Mouse (Mus musculus): Measurements from ENCODE around the gene Tbcel. TPM values are rescaled to one million over a fixed set of nuclear protein-coding genes. Genes with fewer than 3 reads are reported as not detected.

Tbcel gene
- total RNA-seq, 2 experiments from 2014 or later, result 23.1 to 23.9 TPM

DNA sequence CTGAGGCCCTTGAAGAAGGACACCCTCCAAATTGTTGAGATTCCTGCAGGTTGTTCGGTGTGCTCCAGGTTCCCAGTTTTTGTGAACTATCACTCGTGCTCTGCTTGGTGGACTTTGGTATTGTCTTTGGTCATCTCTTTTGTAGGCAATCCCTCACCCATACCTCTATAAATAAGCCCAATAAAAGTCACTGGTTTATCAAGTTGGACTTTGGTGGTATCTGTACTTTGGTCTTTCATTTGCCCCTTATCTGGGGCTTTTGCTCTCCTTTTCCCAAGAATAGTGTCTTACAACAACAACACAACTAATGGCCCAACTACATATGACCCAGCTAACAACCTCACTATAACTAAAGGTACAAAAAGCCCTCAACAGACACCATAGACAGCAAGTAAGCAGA, 66.4 kb downstream of the Tbcel start:
- no peak for DNase-seq

GRCm38 (mm10) chr9:42439446-42439845, 68.2 kb downstream of the Tbcel start:
- DNase-seq, result no peak

- no peak for DNase-seq
Measured at GRCm38 (mm10) chr9:42432155-42432554, 75.5 kb downstream of the Tbcel start.

DNA sequence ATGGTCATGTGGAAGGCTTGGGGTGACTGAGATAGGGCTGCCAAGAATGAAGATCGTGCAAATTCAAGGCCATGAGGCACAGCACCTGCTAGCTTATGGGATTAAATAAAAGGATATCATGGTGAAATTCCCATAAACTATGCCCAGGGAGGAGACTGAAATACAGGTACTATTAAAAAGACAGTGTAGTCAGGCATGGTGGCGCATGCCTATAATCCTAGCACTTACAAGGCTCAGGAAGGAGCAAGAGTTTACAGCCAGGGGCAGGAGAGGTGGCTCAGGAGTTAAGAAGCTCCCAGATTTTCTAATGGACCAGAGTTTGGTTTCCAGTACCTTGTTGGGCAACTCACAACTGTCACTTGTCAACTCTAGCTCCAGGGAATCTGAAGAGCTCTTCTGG, 76.0 kb downstream of the Tbcel start:
- no peak for DNase-seq

- DNase-seq, result no peak
Measured at GRCm38 (mm10) chr9:42428060-42428924, 79.3 kb downstream of the Tbcel start.

GRCm38 (mm10) chr9:42426661-42427358, 80.8 kb downstream of the Tbcel start:
- DNase-seq, result no peak

GRCm38 (mm10) chr9:42423649-42424048, 84.0 kb downstream of the Tbcel start:
- DNase-seq, result no peak

DNA sequence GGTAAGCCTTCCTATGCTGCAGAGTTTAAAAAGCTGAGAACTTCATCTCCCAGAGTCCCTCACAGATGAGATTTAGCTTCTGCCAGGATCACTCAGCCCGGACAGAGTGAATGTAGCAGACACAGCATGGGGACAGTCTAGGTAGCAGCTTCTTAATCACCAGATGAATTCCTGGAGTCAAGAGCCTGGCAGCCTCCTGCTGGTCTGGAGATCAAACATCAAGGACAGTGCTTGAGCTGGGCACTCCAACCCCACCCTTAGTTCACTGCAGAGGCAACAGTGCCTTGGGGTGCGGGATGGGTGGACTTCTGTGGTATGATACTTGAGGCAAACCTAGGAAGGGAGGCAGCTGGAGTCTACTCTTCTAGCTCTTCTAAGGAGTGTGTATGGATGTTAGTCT, 87.9 kb downstream of the Tbcel start:
- DNase-seq, result no peak

DNA sequence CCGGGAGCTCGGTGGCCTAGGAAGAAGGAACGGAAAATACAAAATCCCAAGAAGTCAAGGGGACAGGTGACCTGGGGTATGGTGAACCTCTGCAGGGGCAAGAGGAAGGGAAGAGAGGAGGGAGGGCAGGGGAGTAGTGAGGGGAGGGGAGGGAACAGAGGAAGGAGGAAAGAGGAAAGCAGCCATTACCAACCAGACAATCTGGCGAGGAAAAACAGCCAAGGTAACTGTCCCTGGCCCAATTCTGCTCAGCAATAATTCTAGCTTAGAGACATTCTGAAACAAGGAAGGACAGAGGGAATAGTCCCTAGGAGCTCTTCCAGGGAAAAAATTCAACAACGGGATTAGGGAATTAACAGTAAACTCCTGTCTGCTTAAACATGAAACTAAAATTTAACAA, 88.8 kb downstream of the Tbcel start:
- no peak for DNase-seq

DNA sequence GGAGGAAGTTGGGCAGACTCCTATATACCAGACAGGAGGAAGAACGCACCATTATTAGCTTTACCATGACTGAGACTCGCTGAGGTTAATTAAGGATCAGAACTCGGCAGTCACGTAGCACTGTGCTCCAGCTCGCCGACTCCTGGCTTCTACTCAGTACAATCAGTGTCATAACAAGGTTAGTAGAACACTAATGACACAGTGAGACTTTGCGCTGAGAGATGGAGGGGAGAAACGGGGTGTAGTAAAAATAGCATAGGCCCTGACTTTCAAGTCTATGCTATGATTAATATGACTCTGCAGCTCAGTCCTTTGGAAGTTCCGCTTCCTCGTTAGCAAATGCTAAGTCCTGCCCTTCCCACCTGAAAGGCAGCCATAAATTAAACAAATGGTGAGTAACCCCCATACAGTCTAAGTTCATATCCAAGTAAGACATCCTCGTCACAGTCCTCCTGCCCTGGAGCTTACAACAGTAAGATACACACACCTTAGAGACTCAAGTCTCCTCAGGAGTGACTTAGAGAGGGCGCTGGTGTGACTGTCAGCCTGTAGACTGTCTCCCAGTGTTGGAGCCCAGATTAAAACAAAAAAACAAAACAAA, 90.2 kb downstream of the Tbcel start:
- DNase-seq, result no peak

- no peak for DNase-seq
Measured at GRCm38 (mm10) chr9:42415184-42415583, 92.4 kb downstream of the Tbcel start.

GRCm38 (mm10) chr9:42413345-42413744, 94.3 kb downstream of the Tbcel start:
- no peak for DNase-seq

GRCm38 (mm10) chr9:42411296-42411695, 96.3 kb downstream of the Tbcel start:
- no peak for DNase-seq

DNA sequence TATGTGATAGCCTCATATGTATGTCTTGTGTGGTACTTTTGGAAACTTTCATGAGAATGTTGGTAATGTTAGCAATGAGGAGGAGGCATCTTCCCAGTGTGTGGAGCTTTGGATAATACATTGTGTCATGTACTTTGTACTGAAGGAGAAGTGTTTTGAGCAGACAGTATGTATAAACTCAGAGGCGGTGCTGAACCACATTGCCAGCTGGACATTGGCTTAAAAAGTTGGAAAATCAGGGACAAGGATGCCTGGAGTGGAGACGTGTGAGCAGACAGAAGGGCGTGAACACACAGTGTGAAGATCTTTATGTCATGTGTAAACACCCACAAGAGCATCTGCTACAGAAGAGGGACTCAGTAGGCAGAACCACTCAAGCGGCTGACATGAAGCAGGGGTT, 101.9 kb downstream of the Tbcel start:
- DNase-seq, result no peak

DNA sequence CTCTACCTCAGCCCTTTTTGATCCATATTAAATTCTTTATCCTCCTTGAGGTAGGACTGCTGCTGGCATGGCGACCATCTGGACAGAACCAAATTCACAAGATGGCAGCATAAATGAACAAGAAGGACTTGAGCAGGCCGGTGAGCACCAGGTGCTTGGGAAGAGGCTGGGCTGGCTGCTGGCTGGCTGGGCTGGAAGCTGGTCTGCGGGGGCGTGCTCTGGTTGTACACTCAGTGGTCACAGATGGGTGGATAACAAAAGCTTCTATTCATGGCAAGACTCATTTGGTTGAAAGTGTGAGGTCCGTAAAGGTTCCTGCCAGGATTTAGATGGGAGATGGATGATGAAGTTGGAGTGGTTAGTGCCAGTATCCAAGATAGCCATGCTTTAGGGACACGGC, 106.1 kb downstream of the Tbcel start:
- no peak for DNase-seq

DNA sequence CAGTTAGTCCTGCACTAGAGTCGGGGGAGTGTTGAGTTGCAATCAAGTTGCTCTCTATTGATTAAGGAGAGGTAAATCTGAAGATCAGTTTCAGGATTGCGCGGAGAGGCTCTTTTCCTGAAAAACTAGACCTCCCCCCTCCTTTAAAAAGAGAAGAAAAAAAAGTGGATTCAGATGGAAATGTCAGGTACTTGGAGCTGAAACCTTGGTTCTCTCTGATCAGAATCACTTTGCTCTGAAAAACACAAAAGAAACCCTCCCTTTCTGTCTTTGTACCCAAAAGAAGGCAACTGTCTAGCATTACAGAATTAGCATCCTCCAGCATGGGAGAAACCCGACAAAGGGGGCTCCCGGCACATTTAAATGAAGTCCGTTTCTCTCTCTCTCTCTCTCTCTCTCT, 107.8 kb downstream of the Tbcel start, which contains the start of gene Tecta:
Gene Tecta, minus strand, starts transcription at position 101 of the 400 bp plus-strand sequence.
- no peak for DNase-seq

- no peak for DNase-seq
Measured at GRCm38 (mm10) chr9:42396141-42396540, 111.5 kb downstream of the Tbcel start.

GRCm38 (mm10) chr9:42394903-42395302, 112.7 kb downstream of the Tbcel start:
- no peak for DNase-seq

DNA sequence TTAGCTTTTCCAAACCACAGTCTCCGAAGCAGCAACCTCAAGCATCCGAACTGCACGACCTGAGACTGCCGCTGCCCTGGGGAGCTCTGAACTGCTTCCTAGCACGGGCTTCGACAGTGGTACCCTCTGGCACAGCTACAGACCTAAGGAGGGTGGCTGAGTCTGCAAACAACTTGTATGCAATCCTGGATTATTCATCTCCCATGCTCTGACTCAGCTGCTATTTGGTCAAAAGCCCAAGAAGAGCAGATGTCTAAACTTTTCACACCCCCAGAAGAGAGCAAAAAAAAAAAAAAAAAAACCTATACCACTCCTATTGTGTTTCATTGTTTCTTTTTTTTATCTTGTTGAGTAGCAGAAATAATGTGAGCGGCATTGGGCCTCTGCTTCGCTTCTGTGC, 113.3 kb downstream of the Tbcel start:
- DNase-seq, result no peak

DNA sequence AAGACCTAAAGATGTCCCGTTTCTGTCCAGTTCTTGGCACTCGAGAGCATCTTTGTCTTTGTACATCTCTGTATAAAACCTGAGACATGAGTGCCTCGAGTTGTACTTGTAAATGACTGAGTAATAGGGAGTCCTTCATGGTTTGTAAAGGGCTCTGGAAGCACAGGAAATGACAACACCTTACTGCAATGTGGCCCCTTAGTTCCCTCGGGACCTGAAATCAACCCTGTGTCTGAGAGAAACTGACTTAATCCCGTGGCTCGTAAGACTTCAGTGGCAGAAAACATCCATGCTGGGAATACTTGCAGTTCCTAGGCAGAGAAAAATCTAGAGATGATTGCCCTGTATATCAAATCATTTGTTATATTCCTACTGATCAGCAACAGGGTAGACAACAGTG, 114.7 kb downstream of the Tbcel start:
- DNase-seq, result no peak

DNA sequence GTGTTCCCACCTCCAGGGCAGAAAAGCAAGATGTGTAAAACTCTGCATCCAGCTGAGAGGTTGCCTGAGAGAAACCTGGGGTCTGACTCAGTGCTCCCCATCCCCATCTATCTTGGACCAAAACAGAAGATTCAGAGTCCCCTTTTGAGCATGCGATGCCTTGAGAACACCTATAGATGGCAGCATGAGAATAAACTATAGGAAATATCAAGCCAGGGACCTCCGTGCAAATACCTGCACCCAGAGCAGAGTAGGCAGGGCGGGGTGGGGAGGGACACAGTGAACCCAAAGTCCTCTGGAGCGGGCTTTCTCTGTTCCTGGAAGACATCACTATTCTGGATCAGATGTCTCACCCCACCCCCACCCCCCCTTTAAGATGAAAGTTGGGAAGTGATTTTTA, 119.1 kb downstream of the Tbcel start:
- DNase-seq, result no peak

- no peak for DNase-seq
Measured at GRCm38 (mm10) chr9:42387038-42387437, 120.6 kb downstream of the Tbcel start.

GRCm38 (mm10) chr9:42385656-42386055, 122.0 kb downstream of the Tbcel start:
- DNase-seq, result peak; percentile 16

Data from gastrocnemius, postnatal 10 days (tissue).